Mouse (Mus musculus) stomach, embryonic 15.5 days (tissue): ENCODE results near the gene Tnfaip3. TPM values are rescaled to one million over a fixed set of nuclear protein-coding genes. Genes with fewer than 3 reads are reported as not detected.

Experiments
- ATAC-seq: fragments of 200-750 bp; cut with Nextera tagmentation; 2 replicates; pipeline ENCODE4 v1.8.0; 2017; ENCODE audit warnings: low read depth, moderate number of reproducible peaks, moderate TSS enrichment; ENCODE audit not compliant: insufficient read depth, low FRiP score
- H3K27ac ChIP-seq: fragments of 300-500 bp; sonication (generic); 2 replicates; pipeline ENCODE4 v1.5.1; 2015; ENCODE audit warnings: mild to moderate bottlenecking, inconsistent platforms
- H3K27me3 ChIP-seq: fragments of 300-500 bp; sonication (generic); replicated peaks from 2 replicates; pipeline ENCODE4 v1.6.1; 2015; ENCODE audit warnings: inconsistent platforms
- H3K36me3 ChIP-seq: fragments of 300-500 bp; sonication (generic); 2 replicates; pipeline ENCODE4 v1.6.1; 2015; ENCODE audit warnings: inconsistent platforms
- H3K4me1 ChIP-seq: fragments of 300-500 bp; sonication (generic); 2 replicates; pipeline ENCODE4 v1.6.1; 2015; ENCODE audit warnings: inconsistent platforms
- H3K4me2 ChIP-seq: fragments of 300-500 bp; sonication (generic); 2 replicates; pipeline ENCODE4 v1.6.1; 2015; ENCODE audit warnings: mild to moderate bottlenecking, inconsistent platforms
- H3K4me3 ChIP-seq: fragments of 300-500 bp; sonication (generic); replicated peaks from 2 replicates; pipeline ENCODE4 v1.5.1; 2015; ENCODE audit warnings: inconsistent platforms
- H3K9ac ChIP-seq: fragments of 300-500 bp; sonication (generic); 2 replicates; pipeline ENCODE4 v1.6.1; 2015; ENCODE audit warnings: inconsistent platforms
- H3K9me3 ChIP-seq: fragments of 300-500 bp; sonication (generic); 2 replicates; pipeline ENCODE4 v1.6.1; 2016; ENCODE audit warnings: inconsistent platforms
- WGBS: fragments of 180-500 bp; shearing (Covaris S2); methylation state at CpG from one replicate; pipeline ENCODE4 v1.1.7; 2015; 5-methylcytosine and 5-hydroxymethylcytosine counted together
- polyA plus RNA-seq: library from polyadenylated mRNA; unstranded; fragments of >200 nt; fragmentation: Nextera tagmentation; extraction: Ambion mirVana; gene quantifications from 2 replicates; pipeline ENCODE4 v1.2.1, GENCODE M21; 2015

Tnfaip3 gene
- polyA plus RNA-seq, 1 experiment from 2014 or later, result 2.6 TPM

DNA sequence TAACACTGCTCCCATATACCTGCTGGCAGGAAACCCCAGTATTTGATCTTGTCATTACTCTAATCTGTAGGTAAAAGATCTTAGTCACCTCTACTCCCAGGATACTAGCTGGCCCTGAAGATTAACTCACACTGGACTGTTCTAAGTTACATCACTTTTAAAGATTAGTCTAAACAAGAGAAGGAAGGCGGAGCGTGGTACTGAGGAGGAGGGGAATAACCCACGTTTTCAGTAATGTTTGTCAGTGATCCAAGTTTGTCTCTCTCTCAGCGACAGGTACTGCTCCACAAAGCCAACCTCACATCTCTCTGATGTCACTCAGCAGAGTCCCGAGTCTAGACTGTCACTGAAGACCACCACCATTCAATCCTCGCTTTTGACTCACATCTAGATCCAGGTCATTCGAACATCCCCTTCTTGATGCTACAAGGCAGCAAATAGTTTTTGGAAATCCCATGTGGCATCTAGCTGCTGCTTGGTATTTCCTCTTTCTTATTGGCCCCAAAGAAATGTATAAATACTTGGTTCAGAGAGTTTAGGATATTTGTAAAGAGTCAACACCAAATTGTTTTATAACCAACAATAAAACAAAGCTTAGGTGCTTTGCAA is 3.5 kb downstream of the Tnfaip3 start:
- no peak overlapping the region for H3K4me2 ChIP-seq
- no peak overlapping the region for H3K27ac ChIP-seq
- peaks cover 8% of the 10 kb centered on the region for H3K4me1 ChIP-seq
- H3K9me3 ChIP-seq, result no peaks in the 10 kb centered on the region
- WGBS, result 81% methylated on average over 7 of the region's 7 CpGs
- no peak overlapping the region for H3K4me3 ChIP-seq
- no peaks in the 10 kb centered on the region for H3K36me3 ChIP-seq
- ATAC-seq, result no peak
- no peak overlapping the region for H3K9ac ChIP-seq
- no peaks in the 10 kb centered on the region for H3K27me3 ChIP-seq

DNA sequence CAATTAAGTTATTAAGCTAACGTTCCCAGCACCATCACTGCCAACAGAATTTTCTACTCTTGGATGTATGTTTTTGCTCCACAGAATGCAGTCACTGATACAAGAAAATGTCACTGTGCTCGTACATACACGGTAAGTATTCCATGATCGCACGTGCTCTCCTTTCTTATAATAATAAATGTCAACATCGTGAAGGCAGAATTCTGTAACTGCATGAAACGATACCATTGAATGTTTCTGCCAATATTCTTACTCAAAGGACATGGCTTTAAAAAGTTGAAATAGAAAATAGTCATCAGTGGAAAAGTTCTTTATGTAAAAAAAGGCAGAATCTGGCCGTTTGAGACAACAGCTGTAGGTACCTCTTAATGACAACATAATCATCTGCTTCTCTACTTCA is 5.0 kb downstream of the Tnfaip3 start:
- Histone ChIP-seq H3K9me3 (no peaks in the 10 kb centered on the region), H3K4me3 (no peak overlapping the region), H3K27ac (no peak overlapping the region), H3K4me2 (no peak overlapping the region), H3K36me3 (0 out of 2 replicates have a peak, but pooled peaks cover under 1% of the 10 kb centered on the region), H3K9ac (no peak overlapping the region), H3K27me3 (no peaks in the 10 kb centered on the region), H3K4me1 (no peaks in the 10 kb centered on the region)
- ATAC-seq, result no peak
- 87% methylated on average over 8 of the region's 8 CpGs for WGBS

DNA sequence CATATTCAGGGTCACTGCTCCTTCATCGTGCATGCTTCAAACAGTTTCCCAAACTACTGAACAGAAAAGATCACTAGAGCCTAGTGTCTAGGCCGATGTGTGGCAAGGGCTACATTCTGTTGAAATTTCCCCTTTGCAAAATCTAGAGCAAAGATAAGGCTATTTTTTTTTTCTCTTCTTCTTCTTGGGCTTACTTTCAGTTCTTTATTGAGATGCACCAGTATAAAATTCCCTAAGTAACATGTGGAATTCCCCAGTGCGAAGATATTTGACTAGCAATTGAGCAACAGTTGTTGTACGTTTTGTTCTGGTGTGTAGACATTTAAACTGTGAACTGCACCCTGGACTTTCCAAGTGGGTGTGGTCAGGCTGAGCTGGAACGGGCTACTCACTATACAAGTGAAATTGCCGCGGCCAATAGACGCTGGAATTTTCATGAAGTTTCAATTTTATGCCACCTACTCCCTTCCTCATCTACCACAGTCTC is 6.2 kb downstream of the Tnfaip3 start:
- 49% methylated on average over 8 of the region's 8 CpGs for WGBS
- Histone ChIP-seq H3K4me1 (no peaks in the 10 kb centered on the region), H3K9me3 (no peaks in the 10 kb centered on the region), H3K27ac (no peak overlapping the region), H3K27me3 (no peaks in the 10 kb centered on the region), H3K4me2 (peak overlapping the region; percentile 16; the same call in 1 of the 2 replicates), H3K36me3 (0 out of 2 replicates have a peak, but pooled peaks cover 2% of the 10 kb centered on the region), H3K4me3 (no peak overlapping the region), H3K9ac (no peak overlapping the region)
- no peak for ATAC-seq

DNA sequence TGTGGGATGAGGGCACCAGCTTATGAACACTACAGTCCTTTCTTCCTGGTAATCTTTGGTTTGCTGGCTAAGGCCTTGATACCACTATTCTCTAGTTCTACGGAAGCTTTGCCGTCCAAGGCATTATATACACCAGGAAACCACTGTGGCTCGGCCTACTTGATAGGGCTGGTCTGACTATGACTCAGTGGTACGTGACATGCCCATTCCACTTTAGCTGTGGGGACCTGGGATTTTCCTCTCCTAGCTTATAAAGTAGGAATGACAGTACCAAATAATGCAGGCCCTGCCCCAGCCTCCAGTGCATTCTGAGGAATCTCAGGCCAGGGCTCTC is 6.9 kb downstream of the Tnfaip3 start:
- no peak overlapping the region; the same call in 1 of the 2 replicates for H3K27ac ChIP-seq
- no peaks in the 10 kb centered on the region for H3K27me3 ChIP-seq
- no peak overlapping the region for H3K4me2 ChIP-seq
- no peak overlapping the region for H3K4me3 ChIP-seq
- H3K4me1 ChIP-seq, result no peaks in the 10 kb centered on the region
- no peaks in the 10 kb centered on the region for H3K9me3 ChIP-seq
- 0 out of 2 replicates have a peak, but pooled peaks cover 2% of the 10 kb centered on the region for H3K36me3 ChIP-seq
- H3K9ac ChIP-seq, result no peak overlapping the region
- ATAC-seq, result no peak
- 80% methylated on average over 4 of the region's 4 CpGs for WGBS

DNA sequence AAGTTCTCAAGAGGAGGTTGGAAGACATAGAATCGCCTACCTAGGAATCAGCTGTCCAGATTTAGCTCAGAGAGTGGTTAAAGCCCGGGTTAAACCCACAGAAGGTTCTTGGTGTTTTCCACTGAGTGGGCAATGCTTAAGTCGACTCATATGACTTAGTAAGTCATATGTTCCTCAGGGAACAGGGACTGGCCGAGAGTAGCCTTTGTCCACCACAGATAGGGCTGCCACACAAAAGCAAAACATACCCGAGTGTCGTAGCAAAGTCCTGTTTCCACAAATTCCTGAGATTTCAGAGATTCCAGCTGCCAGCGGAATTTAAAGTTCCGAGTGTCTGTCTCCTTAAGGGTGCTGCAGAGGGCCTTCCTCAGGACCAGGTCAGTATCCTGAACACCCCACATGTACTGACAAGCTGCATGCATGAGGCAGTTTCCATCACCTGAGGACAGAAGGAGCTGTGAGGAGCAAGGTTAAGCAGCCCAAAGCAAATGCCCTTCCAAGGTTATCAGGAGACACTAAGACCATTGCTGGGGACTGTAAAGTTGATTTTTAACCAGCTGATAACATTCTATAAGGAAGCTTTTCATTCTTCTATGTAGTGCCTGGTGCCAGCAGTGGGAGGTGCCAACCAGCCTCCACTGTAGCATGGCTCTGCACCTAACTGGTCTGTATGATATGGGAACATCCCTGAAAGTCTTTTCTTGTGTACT is 7.4 kb downstream of the Tnfaip3 start:
- Histone ChIP-seq H3K4me3 (no peak overlapping the region), H3K4me2 (no peak overlapping the region), H3K27ac (no peak overlapping the region; the same call in 1 of the 2 replicates)

DNA sequence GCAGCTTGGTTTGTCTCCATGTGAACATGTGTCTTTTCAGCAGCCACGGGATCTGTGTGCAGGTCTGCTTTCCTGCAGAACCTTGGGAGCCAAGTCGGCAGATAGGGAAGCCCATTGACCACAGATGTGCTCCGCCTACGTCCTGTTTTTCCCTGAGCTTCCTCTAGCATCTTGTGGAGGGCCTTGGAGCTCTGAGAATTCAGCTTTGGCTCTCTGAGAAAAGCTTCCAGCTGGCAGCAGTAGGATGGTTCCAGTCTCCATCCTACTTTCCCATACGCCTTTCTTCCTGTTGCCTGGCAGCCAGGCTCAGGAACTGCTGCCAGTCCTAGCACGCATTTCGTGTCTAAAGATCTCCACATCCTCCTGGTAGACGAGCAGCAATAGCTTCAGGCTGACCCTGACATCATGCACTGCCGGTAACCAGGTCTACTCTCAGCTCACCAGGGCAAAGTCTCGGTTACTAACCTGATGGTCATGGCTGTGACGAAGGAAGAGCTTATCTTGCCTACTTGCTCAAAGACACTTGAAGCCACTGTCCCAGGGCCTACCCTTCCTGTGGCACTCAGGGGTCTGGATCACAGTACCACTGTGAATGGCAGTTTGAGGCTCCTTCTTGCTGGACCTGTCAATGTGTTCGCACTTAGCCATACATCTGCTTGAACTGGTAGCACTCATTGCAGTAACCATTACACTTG is 13.2 kb downstream of the Tnfaip3 start:
- WGBS, result 87% methylated on average over 12 of the region's 12 CpGs
- H3K36me3 ChIP-seq, result 0 out of 2 replicates have a peak, but pooled peaks cover 8% of the 10 kb centered on the region
- H3K27me3 ChIP-seq, result no peaks in the 10 kb centered on the region
- ATAC-seq, result no peak
- no peaks in the 10 kb centered on the region for H3K9me3 ChIP-seq
- H3K4me2 ChIP-seq, result no peak overlapping the region
- H3K27ac ChIP-seq, result no peak overlapping the region
- no peaks in the 10 kb centered on the region for H3K4me1 ChIP-seq
- no peak overlapping the region for H3K4me3 ChIP-seq
- H3K9ac ChIP-seq, result no peak overlapping the region

More for the DNA sequence above, 7.4 kb downstream of the Tnfaip3 start:
- WGBS, result 55% methylated on average over 8 of the region's 8 CpGs
- Histone ChIP-seq H3K4me1 (no peaks in the 10 kb centered on the region), H3K27me3 (no peaks in the 10 kb centered on the region), H3K9ac (no peak overlapping the region), H3K36me3 (0 out of 2 replicates have a peak, but pooled peaks cover 2% of the 10 kb centered on the region), H3K9me3 (no peaks in the 10 kb centered on the region)
- ATAC-seq, result peak; percentile 65; the same call in 1 of the 2 replicates

DNA sequence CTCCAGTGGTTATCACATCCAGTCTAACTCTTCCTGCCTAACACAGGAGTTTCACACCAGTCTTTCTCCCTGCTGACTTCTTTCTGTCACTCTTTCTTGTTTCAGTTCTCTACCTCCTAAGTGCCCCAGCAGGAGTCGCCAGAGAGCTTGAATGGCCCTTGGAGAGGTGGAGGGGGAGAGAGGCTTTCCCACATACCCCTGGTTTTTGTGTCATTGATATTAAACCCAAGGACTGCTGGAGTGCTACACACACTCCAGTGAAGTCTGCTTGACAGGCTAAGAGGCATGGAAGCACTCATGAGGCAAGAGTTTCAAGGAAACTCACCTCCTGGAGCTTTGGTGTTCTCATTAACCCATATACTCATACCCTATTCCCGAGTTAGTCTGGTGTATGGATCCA is 16.0 kb downstream of the Tnfaip3 start:
- Histone ChIP-seq H3K4me1 (no peaks in the 10 kb centered on the region), H3K27ac (no peak overlapping the region), H3K27me3 (no peaks in the 10 kb centered on the region), H3K36me3 (0 out of 2 replicates have a peak, but pooled peaks cover 6% of the 10 kb centered on the region), H3K9ac (no peak overlapping the region), H3K4me3 (no peak overlapping the region), H3K4me2 (no peak overlapping the region), H3K9me3 (no peaks in the 10 kb centered on the region)
- 80% methylated on average over 2 of the region's 2 CpGs for WGBS
- no peak for ATAC-seq

DNA sequence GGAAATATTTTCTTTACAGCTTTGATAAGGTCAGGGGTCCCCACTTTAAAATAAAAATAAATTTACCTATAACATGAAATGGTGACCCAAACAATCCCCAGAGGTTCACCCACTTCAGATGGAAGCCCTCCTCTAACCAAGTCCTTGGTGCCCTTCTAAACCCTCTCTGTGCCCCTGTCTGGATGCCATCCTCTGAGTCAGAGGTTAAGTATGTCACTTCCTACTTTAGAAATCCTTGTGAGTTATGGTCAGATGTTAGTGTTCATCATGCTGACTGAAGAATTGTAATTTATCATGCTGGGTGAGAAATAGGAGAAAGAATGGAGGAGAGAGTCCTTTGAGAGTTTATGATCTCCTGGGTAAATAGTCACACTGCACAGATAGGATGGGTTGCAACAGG is 19.1 kb downstream of the Tnfaip3 start:
- H3K27me3 ChIP-seq, result no peaks in the 10 kb centered on the region
- H3K9me3 ChIP-seq, result no peaks in the 10 kb centered on the region
- ATAC-seq, result no peak
- no peak overlapping the region for H3K4me2 ChIP-seq
- no peak overlapping the region for H3K4me3 ChIP-seq
- H3K9ac ChIP-seq, result no peak overlapping the region
- no peaks in the 10 kb centered on the region for H3K36me3 ChIP-seq
- H3K4me1 ChIP-seq, result no peaks in the 10 kb centered on the region
- H3K27ac ChIP-seq, result no peak overlapping the region

DNA sequence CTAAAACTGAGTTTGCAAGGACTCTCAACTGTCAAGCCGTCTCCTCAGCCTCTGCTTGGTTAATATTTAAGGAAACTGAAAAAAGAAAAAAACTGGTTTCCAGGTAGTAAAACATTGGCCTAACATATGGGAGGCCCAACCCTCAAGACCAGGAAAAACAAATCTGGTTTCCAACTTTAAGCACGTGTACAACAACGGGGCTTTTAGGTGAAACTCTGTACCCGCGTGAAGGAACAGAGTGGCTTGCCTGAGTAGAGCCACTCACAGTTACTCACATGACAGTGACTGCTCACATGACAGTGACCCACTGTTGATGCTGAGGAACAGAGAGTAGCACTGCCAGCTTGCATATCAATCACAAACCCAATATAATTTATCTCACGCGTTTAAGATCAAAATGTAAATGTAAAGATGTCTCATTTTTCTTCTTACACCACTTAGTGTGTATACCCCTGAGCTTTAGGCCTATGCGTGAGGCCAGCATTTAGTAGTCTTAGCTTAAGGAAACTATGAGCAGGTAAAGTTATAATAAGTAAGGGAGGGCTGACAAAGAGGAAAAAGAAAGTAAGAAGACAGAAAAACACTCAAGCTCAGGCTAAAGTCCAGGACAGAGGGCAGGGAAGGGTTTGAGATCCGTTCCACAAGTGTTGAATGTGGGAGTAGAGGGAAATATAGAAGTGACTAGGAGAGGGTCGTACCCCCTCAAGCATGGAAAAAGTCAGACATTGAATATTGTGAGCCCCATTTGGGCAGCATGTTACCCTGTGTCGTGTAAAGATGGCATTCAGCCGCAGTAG is 19.8 kb downstream of the Tnfaip3 start:
- H3K4me3 ChIP-seq, result no peak overlapping the region
- no peaks in the 10 kb centered on the region for H3K9me3 ChIP-seq
- no peaks in the 10 kb centered on the region for H3K36me3 ChIP-seq
- no peak overlapping the region for H3K27ac ChIP-seq
- ATAC-seq, result 0 out of 2 replicates have a peak, but pooled peaks have one; percentile 35
- no peak overlapping the region for H3K9ac ChIP-seq
- H3K4me1 ChIP-seq, result no peaks in the 10 kb centered on the region
- H3K4me2 ChIP-seq, result no peak overlapping the region
- WGBS, result 75% methylated on average over 12 of the region's 12 CpGs
- no peaks in the 10 kb centered on the region for H3K27me3 ChIP-seq

DNA sequence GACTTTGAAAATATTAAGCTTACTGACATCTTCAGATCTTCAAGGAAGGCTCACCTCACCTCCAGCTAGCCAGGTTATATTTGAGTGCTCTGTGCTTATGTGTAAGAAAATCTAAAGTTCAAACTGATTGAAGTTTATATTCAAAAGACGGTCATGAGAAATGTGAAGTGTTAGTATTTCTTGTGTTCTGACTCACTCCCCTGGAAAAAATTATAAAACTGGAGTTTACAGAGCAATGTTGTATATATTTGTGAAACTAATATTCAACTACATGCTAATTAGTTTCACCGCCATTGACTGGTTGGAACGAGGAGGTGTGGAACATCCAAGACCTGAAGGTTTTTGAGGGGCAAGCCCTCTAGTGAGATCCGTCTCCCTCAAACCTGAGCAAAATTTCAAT is 22.5 kb downstream of the Tnfaip3 start:
- Histone ChIP-seq H3K4me2 (no peak overlapping the region), H3K4me1 (no peaks in the 10 kb centered on the region), H3K9me3 (no peaks in the 10 kb centered on the region), H3K27me3 (no peaks in the 10 kb centered on the region), H3K4me3 (no peak overlapping the region), H3K9ac (no peak overlapping the region), H3K36me3 (no peaks in the 10 kb centered on the region), H3K27ac (no peak overlapping the region)
- WGBS, result 90% methylated on average over 4 of the region's 4 CpGs
- ATAC-seq, result no peak

DNA sequence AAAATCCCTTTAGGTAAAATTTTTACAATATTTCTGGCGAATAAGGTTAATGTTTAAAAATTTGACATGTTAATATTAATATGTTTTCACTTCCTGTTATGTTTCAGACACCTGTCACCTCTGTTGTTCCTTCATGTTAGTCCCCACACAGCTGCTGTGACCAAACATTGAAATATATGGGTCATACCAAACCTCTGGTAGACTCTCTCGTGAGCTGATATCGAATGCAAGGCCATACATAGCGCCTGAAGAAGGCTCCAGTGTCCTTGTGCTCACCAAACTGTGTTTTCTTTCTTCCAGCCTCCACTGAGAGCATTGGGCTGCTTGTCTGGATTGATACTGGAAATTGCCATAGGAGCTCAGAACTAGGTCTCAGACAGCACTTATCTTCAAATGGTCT is 24.4 kb downstream of the Tnfaip3 start:
- no peak overlapping the region for H3K4me3 ChIP-seq
- H3K27ac ChIP-seq, result no peak overlapping the region
- no peaks in the 10 kb centered on the region for H3K4me1 ChIP-seq
- H3K9me3 ChIP-seq, result no peaks in the 10 kb centered on the region
- H3K4me2 ChIP-seq, result no peak overlapping the region
- no peaks in the 10 kb centered on the region for H3K27me3 ChIP-seq
- whole genome bisulfite sequencing, result 85% methylated on average over 4 of the region's 4 CpGs
- no peaks in the 10 kb centered on the region for H3K36me3 ChIP-seq
- H3K9ac ChIP-seq, result no peak overlapping the region
- ATAC-seq, result no peak
